Mouse (Mus musculus) midbrain, embryonic 10.5 days (tissue): Measurements from ENCODE around the gene C130026I21Rik. TPM values are rescaled to one million over a fixed set of nuclear protein-coding genes. Genes with fewer than 3 reads are reported as not detected.

Experiments used
- microRNA-seq: library from miRNA; unstranded; fragments of <30 nt; microRNA quantifications from one replicate; pipeline ENCODE4, GENCODE M21; 2017
- polyA plus RNA-seq: library from polyadenylated mRNA; unstranded; fragments of >200 nt; fragmentation: Nextera tagmentation; extraction: Ambion mirVana; gene quantifications from 2 replicates; pipeline ENCODE4 v1.2.1, GENCODE M21; 2016

Gene C130026I21Rik
- polyA plus RNA-seq, 1 experiment from 2014 or later: not detected

Small RNA genes lying within 50 kb of the gene (microRNA-seq; reads per million reads assigned to microRNA genes)
- not detected for gene Gm27907

Other genes starting within 250 kb of the C130026I21Rik start
- not detected in 2 replicates for gene Gm10553, start 170.4 kb downstream of the C130026I21Rik start, polyA plus RNA-seq
- gene A530032D15Rik, start 160.7 kb downstream of the C130026I21Rik start, polyA plus RNA-seq: not detected in 2 replicates